Mouse (Mus musculus) colon, adult 2 months (tissue): ENCODE data around the gene Kcne4. TPM values are rescaled to one million over a fixed set of nuclear protein-coding genes. Genes with fewer than 3 reads are reported as not detected.

Source experiments
- polyA plus RNA-seq: library from polyadenylated mRNA; depleted of rRNA; stranded (reverse); fragments of >200 nt; gene quantifications from 2 replicates; pipeline ENCODE4 v1.2.3, GENCODE M21; 2012; rRNA removed

The Kcne4 gene
- 0.77 and 1.2 TPM in 2 replicates for polyA plus RNA-seq

GRCm38 (mm10) chr1:78816639-78817038 is at the start of gene Kcne4:
TSS of gene Kcne4 (plus strand) at chr1:78816758.

Other genes with a start within 250 kb of the Kcne4 start
- gene Acsl3, start 158.9 kb upstream of the Kcne4 start, polyA plus RNA-seq: 20.4 and 30.1 TPM in 2 replicates
- gene Utp14b, start 158.7 kb upstream of the Kcne4 start, polyA plus RNA-seq: 1.1 and 2.4 TPM in 2 replicates